Mouse (Mus musculus): Measurements from ENCODE around the gene Smim6. TPM values are rescaled to one million over a fixed set of nuclear protein-coding genes. Genes with fewer than 3 reads are reported as not detected.
A peak's percentile ranks its signal among the peaks of the same experiment; 100 is the strongest.

Gene Smim6
- total and polyA plus RNA-seq, 3 experiments, result 2.4 TPM; not detected in 2

GRCm38 (mm10) chr11:115902177-115902576 lies 9.6 kb upstream of the Smim6 start:
- no peak for TF ChIP-seq POLR2AphosphoS5 (IDR thresholded peaks at IDR 0.05; ENCODE audit: insufficient replicate concordance, low read depth, low read length)
- TF ChIP-seq GATA2 (IDR thresholded peaks at IDR 0.05; ENCODE audit: borderline replicate concordance, low read depth, low read length), result no peak
- TF ChIP-seq CTCF (IDR thresholded peaks at IDR 0.05; ENCODE audit: low read depth, low read length), result no peak
- no peak for TF ChIP-seq TAL1 (conservative IDR thresholded peaks at IDR 0.05; ENCODE audit: low read depth, low read length)
- no peak for TF ChIP-seq GATA1 (IDR thresholded peaks at IDR 0.05; ENCODE audit: borderline replicate concordance, low read length)
- DNase-seq (ENCODE audit: low spot score), result no peak
- ATAC-seq (ENCODE audit: extremely low read depth, insufficient number of reproducible peaks, low FRiP score, poor library complexity, severe bottlenecking), result no peak
- H3K4me1 ChIP-seq (ENCODE audit: insufficient read depth, low read depth, low read length), result peaks cover 88% of the 10 kb centered on the region
- H3K9me3 ChIP-seq (replicated peaks), result no peaks in the 10 kb centered on the region
- peaks cover 81% of the 10 kb centered on the region for H3K36me3 ChIP-seq (replicated peaks)
- H3K4me3 ChIP-seq (ENCODE audit: low read depth, low read length), result peak overlapping the region; percentile 76
- no peaks in the 10 kb centered on the region for H3K27me3 ChIP-seq (ENCODE audit: insufficient read depth, low read length)

GRCm38 (mm10) chr11:115902831-115903230 lies 9.0 kb upstream of the Smim6 start:
- Histone ChIP-seq H3K36me3 (replicated peaks) (peaks cover 80% of the 10 kb centered on the region), H3K4me1 (ENCODE audit: insufficient read depth, low read depth, low read length) (peaks cover 88% of the 10 kb centered on the region), H3K27me3 (ENCODE audit: insufficient read depth, low read length) (no peaks in the 10 kb centered on the region), H3K4me3 (ENCODE audit: low read depth, low read length) (peak overlapping the region; percentile 76; the same call in 1 of the 2 replicates), H3K9me3 (replicated peaks) (no peaks in the 10 kb centered on the region)
- DNase-seq (ENCODE audit: low spot score) (no peak), ATAC-seq (ENCODE audit: extremely low read depth, insufficient number of reproducible peaks, low FRiP score, poor library complexity, severe bottlenecking) (no peak)
- TF ChIP-seq POLR2AphosphoS5 (IDR thresholded peaks at IDR 0.05; ENCODE audit: insufficient replicate concordance, low read depth, low read length) (no peak), GATA1 (IDR thresholded peaks at IDR 0.05; ENCODE audit: borderline replicate concordance, low read length) (no peak), GATA2 (IDR thresholded peaks at IDR 0.05; ENCODE audit: borderline replicate concordance, low read depth, low read length) (no peak), CTCF (IDR thresholded peaks at IDR 0.05; ENCODE audit: low read depth, low read length) (no peak), TAL1 (conservative IDR thresholded peaks at IDR 0.05; ENCODE audit: low read depth, low read length) (no peak)

GRCm38 (mm10) chr11:115903384-115904230 lies 8.2 kb upstream of the Smim6 start:
- Histone ChIP-seq H3K27me3 (ENCODE audit: insufficient read depth, low read length) (no peaks in the 10 kb centered on the region), H3K36me3 (replicated peaks) (peaks cover 81% of the 10 kb centered on the region), H3K4me1 (ENCODE audit: insufficient read depth, low read depth, low read length) (peaks cover 82% of the 10 kb centered on the region), H3K9me3 (replicated peaks) (no peaks in the 10 kb centered on the region), H3K4me3 (ENCODE audit: low read depth, low read length) (peak overlapping the region; percentile 76; the same call in 1 of the 2 replicates)
- DNase-seq (ENCODE audit: low spot score), result no peak
- TF ChIP-seq TAL1 (conservative IDR thresholded peaks at IDR 0.05; ENCODE audit: low read depth, low read length) (no peak), CTCF (IDR thresholded peaks at IDR 0.05; ENCODE audit: low read depth, low read length) (no peak), POLR2AphosphoS5 (IDR thresholded peaks at IDR 0.05; ENCODE audit: insufficient replicate concordance, low read depth, low read length) (no peak), GATA1 (IDR thresholded peaks at IDR 0.05; ENCODE audit: borderline replicate concordance, low read length) (no peak), GATA2 (IDR thresholded peaks at IDR 0.05; ENCODE audit: borderline replicate concordance, low read depth, low read length) (no peak)
- peak; percentile 15; the same call in 1 of the 2 replicates for ATAC-seq (ENCODE audit: extremely low read depth, insufficient number of reproducible peaks, low FRiP score, poor library complexity, severe bottlenecking)

GRCm38 (mm10) chr11:115904231-115904955 lies 7.4 kb upstream of the Smim6 start:
- DNase-seq (ENCODE audit: low spot score), result no peak

GRCm38 (mm10) chr11:115904956-115905790 lies 6.6 kb upstream of the Smim6 start:
- DNase-seq (ENCODE audit: low spot score), result no peak
- TF ChIP-seq POLR2AphosphoS5 (IDR thresholded peaks at IDR 0.05; ENCODE audit: insufficient replicate concordance, low read depth, low read length) (no peak), TAL1 (conservative IDR thresholded peaks at IDR 0.05; ENCODE audit: low read depth, low read length) (no peak), GATA1 (IDR thresholded peaks at IDR 0.05; ENCODE audit: borderline replicate concordance, low read length) (no peak), GATA2 (IDR thresholded peaks at IDR 0.05; ENCODE audit: borderline replicate concordance, low read depth, low read length) (no peak), CTCF (IDR thresholded peaks at IDR 0.05; ENCODE audit: low read depth, low read length) (no peak)
- H3K4me3 ChIP-seq (ENCODE audit: low read depth, low read length), result no peak overlapping the region
- no peaks in the 10 kb centered on the region for H3K27me3 ChIP-seq (ENCODE audit: insufficient read depth, low read length)
- ATAC-seq (ENCODE audit: extremely low read depth, insufficient number of reproducible peaks, low FRiP score, poor library complexity, severe bottlenecking), result no peak
- H3K4me1 ChIP-seq (ENCODE audit: insufficient read depth, low read depth, low read length), result peaks cover 72% of the 10 kb centered on the region
- peaks cover 93% of the 10 kb centered on the region for H3K36me3 ChIP-seq (replicated peaks)
- no peaks in the 10 kb centered on the region for H3K9me3 ChIP-seq (replicated peaks)

More at GRCm38 (mm10) chr11:115904231-115904955, 7.4 kb upstream of the Smim6 start:
- no peak for ATAC-seq (ENCODE audit: extremely low read depth, insufficient number of reproducible peaks, low FRiP score, poor library complexity, severe bottlenecking)
- Histone ChIP-seq H3K4me3 (ENCODE audit: low read depth, low read length) (peak overlapping the region; percentile 53; the same call in 1 of the 2 replicates), H3K27me3 (ENCODE audit: insufficient read depth, low read length) (no peaks in the 10 kb centered on the region), H3K36me3 (replicated peaks) (peaks cover 87% of the 10 kb centered on the region), H3K4me1 (ENCODE audit: insufficient read depth, low read depth, low read length) (peaks cover 80% of the 10 kb centered on the region), H3K9me3 (replicated peaks) (no peaks in the 10 kb centered on the region)
- TF ChIP-seq GATA2 (IDR thresholded peaks at IDR 0.05; ENCODE audit: borderline replicate concordance, low read depth, low read length) (no peak), CTCF (IDR thresholded peaks at IDR 0.05; ENCODE audit: low read depth, low read length) (no peak), POLR2AphosphoS5 (IDR thresholded peaks at IDR 0.05; ENCODE audit: insufficient replicate concordance, low read depth, low read length) (no peak), TAL1 (conservative IDR thresholded peaks at IDR 0.05; ENCODE audit: low read depth, low read length) (no peak), GATA1 (IDR thresholded peaks at IDR 0.05; ENCODE audit: borderline replicate concordance, low read length) (no peak)

Measured in G1E (cell line).